ENCODE assay signal across 8 mouse cellular contexts in the genomic region with DNA sequence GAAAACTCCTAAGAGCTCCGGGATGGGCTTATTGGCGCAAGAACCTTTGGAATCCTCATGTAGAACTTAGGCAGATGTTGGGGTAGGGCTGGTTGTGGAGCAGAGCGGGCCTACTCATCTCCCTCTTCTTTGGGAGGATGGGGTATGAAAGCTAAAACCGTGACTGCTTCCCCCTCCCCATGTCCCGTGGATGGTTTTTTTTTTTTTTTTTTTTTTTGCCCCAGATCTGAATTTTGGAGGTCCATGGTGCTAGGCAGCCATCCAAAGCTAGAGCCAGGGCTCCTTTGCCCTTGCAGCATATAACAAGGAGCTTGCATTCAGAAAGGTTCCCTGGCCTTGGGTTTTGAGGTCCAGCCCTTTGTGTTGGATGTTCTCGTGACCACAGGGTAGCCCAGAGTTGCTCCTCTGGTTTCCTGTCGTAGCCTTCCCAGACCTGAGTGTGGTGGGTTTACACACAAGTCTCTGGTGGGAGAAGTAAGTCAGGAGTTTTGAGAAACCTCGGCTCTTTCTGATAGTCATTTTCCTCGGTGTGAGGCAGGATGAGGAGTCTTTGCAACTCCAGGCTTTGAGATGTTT. TPM values are rescaled to one million over a fixed set of nuclear protein-coding genes. Genes with fewer than 3 reads are reported as not detected.
DNase-seq lines count a peak whose midpoint lies in the region; ATAC-seq and TF ChIP-seq lines count a peak whose summit lies in the region.

No protein-coding gene starts in this region.

- DNase-seq in left cerebral cortex, adult 2 months (ENCODE audit: extremely low spot score in 1 of 2, low spot score in 2 of 2): no peak
- DNase-seq in left cerebral cortex, postnatal 4 days: no peak
- DNase-seq in intestine, embryonic 14.5 days (ENCODE audit: low spot score): no peak
- DNase-seq in adrenal gland, postnatal 10 days: no peak
- DNase-seq in left cerebral cortex, postnatal 14 days (ENCODE audit: low spot score in 2 of 2): no peak

- H3K4me3 ChIP-seq in left cerebral cortex, adult 2 months: peak overlapping the region; percentile 94
- peak overlapping the region; percentile 87 for H3K4me3 ChIP-seq in intestine, embryonic 14.5 days (ENCODE audit: low read depth, low read length)
- peak overlapping the region; percentile 85 for H3K4me3 ChIP-seq in neural tube, embryonic 14.5 days (ENCODE audit: low read depth, low read length)

- H3K27ac ChIP-seq in left cerebral cortex, adult 2 months: peak overlapping the region; percentile 97
- peak overlapping the region; percentile 97; the same call in 1 of the 2 replicates for H3K27ac ChIP-seq in intestine, embryonic 14.5 days (ENCODE audit: low read depth)
- no peak overlapping the region for H3K27ac ChIP-seq in neural tube, embryonic 14.5 days (ENCODE audit: low read depth, low read length)

- no peak for TF ChIP-seq CTCF in left cerebral cortex, adult 2 months (IDR thresholded peaks at IDR 0.05)

- H3K27me3 ChIP-seq in intestine, embryonic 14.5 days (replicated peaks; ENCODE audit: control insufficient read depth, insufficient read depth, low read length): no peaks in the 10 kb centered on the region
- no peaks in the 10 kb centered on the region for H3K27me3 ChIP-seq in neural tube, embryonic 14.5 days (ENCODE audit: control insufficient read depth, insufficient read depth, low read length)

- 0 out of 2 replicates have a peak, but pooled peaks have one; percentile 4 for ATAC-seq in common myeloid progenitor, adult 5-6 weeks (replicated peaks; ENCODE audit: low read depth, poor library complexity, severe bottlenecking)
- ATAC-seq in intestine, embryonic 14.5 days (replicated peaks; ENCODE audit: low FRiP score, low TSS enrichment, low read depth): no peak
- ATAC-seq in neural tube, embryonic 14.5 days (ENCODE audit: low read depth): no peak
- ATAC-seq in inflammation-experienced regulatory T-cells, adult 6 months: no peak

- peak overlapping the region; percentile 88 for H3K4me2 ChIP-seq in intestine, embryonic 14.5 days (ENCODE audit: low read length)
- peak overlapping the region; percentile 82 for H3K4me2 ChIP-seq in neural tube, embryonic 14.5 days (ENCODE audit: low read depth, low read length)

- peak overlapping the region; percentile 99 for H3K9ac ChIP-seq in intestine, embryonic 14.5 days (ENCODE audit: low read length)
- H3K9ac ChIP-seq in neural tube, embryonic 14.5 days (replicated peaks; ENCODE audit: low read depth, low read length): peak overlapping the region; percentile 100

- H3K4me1 ChIP-seq in intestine, embryonic 14.5 days (replicated peaks; ENCODE audit: control insufficient read depth, insufficient read depth, low read length): peaks cover 33% of the 10 kb centered on the region
- peaks cover 30% of the 10 kb centered on the region for H3K4me1 ChIP-seq in neural tube, embryonic 14.5 days (ENCODE audit: control insufficient read depth, insufficient read depth, low read length)

- intact Hi-C loops in left cerebral cortex, adult 2 months (cut with DNase I): loop anchor here (5.0 kb wide), 1 partner anchor 140 kb away; the partner anchor contains the start of gene Zhx3
- intact Hi-C loops in left cerebral cortex, postnatal 4 days (cut with DNase I): no loop called here
- intact Hi-C loops in left cerebral cortex, postnatal 14 days (cut with DNase I): loop anchor here (5.0 kb wide), 2 partner anchors 140 to 155 kb away; partner anchors contain the start of gene Zhx3

- H3K9me3 ChIP-seq in intestine, embryonic 14.5 days (ENCODE audit: control insufficient read depth, low read length): 0 out of 2 replicates have a peak, but pooled peaks cover 2% of the 10 kb centered on the region
- no peaks in the 10 kb centered on the region for H3K9me3 ChIP-seq in neural tube, embryonic 14.5 days (ENCODE audit: control insufficient read depth, low read length)

- peaks cover 29% of the 10 kb centered on the region for H3K36me3 ChIP-seq in intestine, embryonic 14.5 days (ENCODE audit: control insufficient read depth, insufficient read depth, low read length)
- H3K36me3 ChIP-seq in neural tube, embryonic 14.5 days (ENCODE audit: control insufficient read depth, insufficient read depth, low read length): no peaks in the 10 kb centered on the region; the same call in 1 of the 2 replicates

- 20% methylated on average over 9 of the region's 9 CpGs for WGBS in intestine, embryonic 14.5 days
- 40% methylated on average over 9 of the region's 9 CpGs for WGBS in neural tube, embryonic 14.5 days

RNA-seq across cellular contexts. Expression of gene Plcg1, which starts 1.4 kb away (rescaled TPM):
- total RNA-seq in left cerebral cortex, adult 2 months (2021): 100 to 1,000 TPM; 117 to 123 TPM
- total RNA-seq in left cerebral cortex, postnatal 4 days (2021): 100 to 1,000 TPM; 176 to 190 TPM
- total RNA-seq in common myeloid progenitor, adult 5-6 weeks (2017): 35.5 and 41.5 TPM in 2 replicates
- polyA plus RNA-seq in intestine, embryonic 14.5 days (2014; fragmentation: Nextera tagmentation; extraction: Ambion mirVana): 45.0 and 47.7 TPM in 2 replicates
- 50.6 and 74.0 TPM in 2 replicates for polyA plus RNA-seq in neural tube, embryonic 14.5 days (2014; fragmentation: Nextera tagmentation; extraction: Ambion mirVana)
- total RNA-seq in adrenal gland, postnatal 10 days (2021): 100 to 1,000 TPM in 1 of 2 experiments, 10 to 100 TPM in 1; 72.2 to 109 TPM
- 100 to 1,000 TPM; 113 to 115 TPM for total RNA-seq in left cerebral cortex, postnatal 14 days (2021)
- polyA plus RNA-seq in inflammation-experienced regulatory T-cells, adult 6 months (2017; shearing (Covaris generic)): 10 to 100 TPM; 40.1 to 81.0 (median 60.7) TPM
